Mouse (Mus musculus): Measurements from ENCODE around the gene Nt5c.
A peak's percentile ranks its signal among the peaks of the same experiment; 100 is the strongest.
"Not testable (repeated sequence)": the region's sequence is repeated elsewhere in the genome, so short reads cannot be mapped to it uniquely, and the experiment has no call there.

Nt5c gene

DNA sequence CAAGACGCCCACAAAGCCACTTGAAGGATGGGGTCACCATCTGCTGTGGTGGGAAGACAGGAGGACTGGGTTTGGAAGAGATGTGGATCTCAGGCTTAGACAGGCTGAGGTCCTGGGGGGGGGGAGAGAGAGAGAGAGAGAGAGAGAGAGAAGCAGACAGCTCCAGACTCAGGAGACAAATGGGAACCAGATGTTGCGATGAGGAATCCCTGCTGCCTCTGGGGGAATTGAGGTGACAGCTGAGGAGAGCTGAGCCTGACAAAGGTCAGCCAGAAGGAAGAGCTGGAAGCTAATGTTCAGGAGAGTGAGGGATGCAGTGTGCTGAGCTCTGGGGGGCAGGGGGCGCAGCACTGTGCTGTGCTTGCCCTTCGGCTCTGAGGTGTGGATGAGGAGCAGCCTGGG is 24.4 kb downstream of the Nt5c start:
- peak; percentile 85 for DNase-seq (ENCODE audit: low read depth, low spot score)

DNA sequence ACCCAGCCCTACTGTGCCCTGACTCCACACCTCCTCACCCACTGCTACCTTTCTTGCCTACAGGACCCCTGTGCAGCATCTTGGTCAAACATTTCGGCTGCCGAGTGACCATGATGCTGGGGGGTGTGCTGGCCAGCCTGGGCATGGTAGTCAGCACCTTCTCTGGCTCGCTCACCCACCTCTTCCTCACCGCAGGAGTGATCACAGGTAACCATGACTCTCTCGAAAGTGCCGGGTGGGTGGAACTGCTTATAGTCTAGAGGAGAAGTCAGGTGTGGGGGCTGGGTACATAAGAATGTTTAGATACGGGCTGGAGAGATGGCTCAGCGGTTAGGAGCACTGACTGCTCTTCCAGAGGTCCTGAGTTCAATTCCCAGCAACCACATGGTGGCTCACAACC is 26.8 kb downstream of the Nt5c start:
- no peak for DNase-seq (ENCODE audit: low read depth, low spot score)

DNA sequence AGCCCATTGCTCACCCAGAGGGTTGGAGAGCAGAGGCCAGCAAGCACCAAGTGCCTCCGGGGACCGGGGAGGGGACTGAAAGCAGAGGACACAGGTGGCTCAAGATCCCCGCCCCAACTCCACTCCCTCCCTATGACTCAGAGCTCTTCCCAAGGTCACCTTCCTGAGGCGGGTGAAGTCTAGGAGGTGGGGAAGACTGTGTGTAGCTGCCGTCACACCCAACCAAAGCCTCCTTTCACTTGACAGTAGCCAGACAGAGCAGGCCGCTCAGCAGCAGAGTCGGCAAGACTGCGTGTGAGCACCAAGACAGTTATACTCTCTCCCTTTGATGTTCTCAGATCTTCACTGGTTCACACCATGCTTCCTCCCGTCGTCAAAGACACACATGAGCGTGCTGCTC is 28.3 kb downstream of the Nt5c start:
- DNase-seq (ENCODE audit: low read depth, low spot score) = no peak

DNA sequence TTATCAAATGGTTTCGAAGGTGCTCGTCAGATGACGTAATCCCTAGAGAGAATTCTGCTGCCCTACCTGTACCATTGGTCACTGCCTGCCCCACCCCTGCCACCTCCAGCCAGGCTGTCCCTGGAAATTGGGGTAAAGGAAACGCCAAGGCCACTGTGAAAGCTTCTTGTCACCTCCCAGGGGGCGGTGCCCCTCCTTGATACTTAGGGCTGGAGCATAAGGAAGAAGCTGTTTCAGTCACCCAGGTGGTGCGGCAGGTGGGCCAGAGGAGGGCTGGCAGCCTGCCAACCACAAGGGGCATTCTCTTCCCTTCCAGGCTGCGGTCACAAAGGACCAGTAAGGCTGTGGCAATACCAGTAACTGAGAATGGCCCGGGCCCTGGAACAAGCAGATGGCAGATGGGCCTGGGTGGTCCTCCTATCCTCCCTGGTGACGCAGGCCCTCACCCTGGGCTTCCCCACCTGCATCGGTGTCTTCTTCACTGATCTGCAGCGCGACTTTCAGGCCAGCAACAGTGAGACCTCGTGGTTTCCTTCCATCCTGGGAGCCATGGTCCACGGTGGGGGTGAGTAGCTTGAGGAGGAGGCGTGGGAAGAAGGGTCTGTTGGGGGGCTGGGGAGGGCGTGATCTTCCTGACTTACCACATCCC is 29.3 kb downstream of the Nt5c start, which contains the start of gene Slc16a5:
Gene Slc16a5, plus strand, starts transcription at position 232 of the 649 bp plus-strand sequence.
- DNase-seq (ENCODE audit: low read depth, low spot score) = no peak

DNA sequence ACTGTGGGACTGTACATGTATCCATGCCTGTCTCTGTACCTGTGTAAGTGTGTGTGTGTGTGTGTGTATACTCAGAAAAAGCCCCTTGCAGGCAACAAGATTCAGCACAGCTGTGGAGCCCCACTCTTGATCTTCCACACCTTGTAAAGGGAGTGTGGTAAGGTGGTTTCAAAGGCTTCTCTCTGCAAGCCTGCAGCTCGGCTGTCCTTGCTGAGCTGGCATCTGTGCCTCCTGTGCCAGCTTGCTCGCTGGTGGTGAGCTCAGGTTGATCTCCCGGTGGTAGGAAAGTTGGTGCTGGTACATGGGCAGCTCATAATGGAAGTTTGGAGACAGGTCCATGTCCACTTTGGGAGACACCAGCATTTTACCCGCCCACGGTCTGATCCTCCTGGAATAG is 29.8 kb downstream of the Nt5c start:
- no peak for DNase-seq (ENCODE audit: low read depth, low spot score)

DNA sequence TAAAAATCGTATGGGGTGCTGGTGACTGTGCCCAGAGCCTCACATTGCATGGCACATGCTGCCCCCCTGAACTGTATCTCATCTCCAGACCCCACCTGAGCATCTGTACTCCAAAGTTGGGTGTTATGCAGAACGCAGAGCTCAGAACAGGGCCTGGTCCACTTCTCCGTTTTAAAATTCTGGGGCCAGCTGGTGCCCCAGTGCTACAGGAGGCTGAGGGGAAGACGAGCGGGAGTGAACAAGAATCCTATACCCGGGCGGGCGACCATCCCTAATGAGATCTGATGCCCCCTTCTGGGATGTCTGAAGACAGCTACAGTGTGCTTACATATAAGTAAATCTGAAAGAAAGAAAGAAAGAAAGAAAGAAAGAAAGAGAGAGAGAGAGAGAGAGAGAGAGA is 30.7 kb downstream of the Nt5c start:
- DNase-seq (ENCODE audit: low read depth, low spot score) = no peak

DNA sequence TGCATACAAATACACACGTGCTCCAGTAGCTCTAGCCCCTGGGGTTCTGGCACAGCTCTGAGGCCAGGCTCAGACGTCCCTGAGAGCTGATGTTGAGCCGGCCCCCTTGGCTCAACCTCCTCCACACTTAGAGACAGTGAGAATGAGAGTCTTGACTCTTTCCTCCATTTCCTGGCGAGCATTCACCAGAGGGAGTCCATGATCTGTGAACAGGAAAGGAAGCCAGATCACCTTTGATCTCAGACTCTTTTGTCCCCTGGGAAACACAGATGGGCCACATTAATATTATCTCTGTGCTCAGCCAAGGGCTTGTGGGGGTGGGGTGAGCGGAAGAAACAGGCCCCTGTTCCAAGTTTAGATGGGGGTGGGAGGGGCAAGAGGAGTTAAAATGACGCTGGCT is 34.3 kb downstream of the Nt5c start:
- DNase-seq (ENCODE audit: low read depth, low spot score) = no peak

DNA sequence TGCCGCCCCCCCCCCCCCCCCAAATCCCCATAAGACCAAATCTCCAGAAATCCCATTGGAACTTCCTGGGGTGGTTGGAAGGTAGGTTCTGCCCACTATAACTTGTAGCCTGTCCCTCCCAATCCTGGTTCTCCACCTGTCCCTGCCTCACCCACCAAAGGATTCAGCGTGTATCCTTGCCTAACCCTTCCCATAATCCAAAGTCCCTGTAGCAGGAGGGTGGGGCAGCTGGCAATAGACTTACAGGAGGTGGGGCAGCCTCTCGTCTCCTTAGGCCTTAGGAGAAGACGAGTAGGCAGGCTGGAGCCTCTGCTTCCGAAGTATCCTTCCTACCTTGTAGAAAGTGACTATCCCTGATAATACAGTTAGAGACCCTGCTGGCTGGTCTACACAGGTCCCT is 35.5 kb downstream of the Nt5c start:
- DNase-seq (ENCODE audit: low read depth, low spot score) = no peak

DNA sequence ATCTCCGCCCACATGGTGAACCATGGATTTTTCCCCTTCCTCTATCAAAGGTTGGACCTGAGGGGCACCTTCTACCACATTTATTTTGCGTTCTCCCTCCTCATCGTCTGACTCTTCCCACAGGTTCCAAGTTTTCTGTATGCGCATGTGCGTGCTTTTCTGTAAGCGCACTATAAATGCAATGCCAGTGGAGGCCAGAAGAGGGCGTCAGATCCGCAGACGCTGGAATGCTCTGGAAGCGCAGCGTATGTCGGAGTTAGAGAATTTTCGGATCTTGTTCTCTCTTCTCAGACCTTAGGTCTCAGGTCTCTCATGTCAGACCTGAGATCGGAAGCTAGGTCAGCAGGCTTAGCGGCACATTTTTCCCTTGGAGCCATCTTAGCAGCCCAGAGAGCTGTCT is 36.0 kb downstream of the Nt5c start:
- no peak for DNase-seq (ENCODE audit: low read depth, low spot score)

DNA sequence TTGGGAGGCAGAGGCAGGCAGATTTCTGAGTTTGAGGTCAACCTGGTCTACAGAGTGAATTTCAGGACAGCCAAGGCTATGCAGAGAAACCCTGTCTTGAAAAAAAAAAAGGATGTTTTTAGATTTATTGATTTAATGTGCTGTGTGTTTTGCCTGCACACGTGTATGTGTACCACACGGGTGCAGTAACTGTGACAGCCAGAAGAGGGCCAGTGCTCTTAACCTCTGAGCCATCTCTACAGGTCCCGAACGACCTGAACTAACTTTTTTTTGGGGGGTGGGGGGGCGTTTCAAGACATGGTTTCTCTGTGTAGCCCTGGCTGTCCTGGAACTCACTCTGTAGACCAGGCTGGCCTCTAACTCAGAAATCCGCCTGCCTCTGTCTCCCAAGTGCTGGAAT is 36.8 kb downstream of the Nt5c start:
- DNase-seq (ENCODE audit: low read depth, low spot score) = not testable (repeated sequence)

DNA sequence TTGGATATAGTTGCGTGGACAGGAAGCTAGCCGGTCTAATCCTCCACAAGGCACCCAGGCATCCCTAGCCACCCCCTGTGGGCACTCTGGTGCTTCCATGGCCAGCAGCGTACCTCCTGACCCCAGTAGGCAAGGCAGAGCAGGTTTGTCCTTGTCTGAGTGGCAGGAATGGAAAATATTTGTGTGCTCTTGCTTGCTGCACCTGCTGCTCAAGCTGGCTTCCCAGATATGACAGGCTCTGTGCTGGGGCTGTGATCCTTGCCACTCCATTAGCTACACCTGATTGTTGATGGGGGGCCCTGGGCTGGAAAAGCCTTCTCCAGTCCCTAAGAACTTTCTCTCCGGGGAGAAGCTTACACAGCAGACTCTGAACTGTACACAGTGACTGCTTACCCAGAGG is 38.4 kb downstream of the Nt5c start:
- DNase-seq (ENCODE audit: low read depth, low spot score) = no peak

DNA sequence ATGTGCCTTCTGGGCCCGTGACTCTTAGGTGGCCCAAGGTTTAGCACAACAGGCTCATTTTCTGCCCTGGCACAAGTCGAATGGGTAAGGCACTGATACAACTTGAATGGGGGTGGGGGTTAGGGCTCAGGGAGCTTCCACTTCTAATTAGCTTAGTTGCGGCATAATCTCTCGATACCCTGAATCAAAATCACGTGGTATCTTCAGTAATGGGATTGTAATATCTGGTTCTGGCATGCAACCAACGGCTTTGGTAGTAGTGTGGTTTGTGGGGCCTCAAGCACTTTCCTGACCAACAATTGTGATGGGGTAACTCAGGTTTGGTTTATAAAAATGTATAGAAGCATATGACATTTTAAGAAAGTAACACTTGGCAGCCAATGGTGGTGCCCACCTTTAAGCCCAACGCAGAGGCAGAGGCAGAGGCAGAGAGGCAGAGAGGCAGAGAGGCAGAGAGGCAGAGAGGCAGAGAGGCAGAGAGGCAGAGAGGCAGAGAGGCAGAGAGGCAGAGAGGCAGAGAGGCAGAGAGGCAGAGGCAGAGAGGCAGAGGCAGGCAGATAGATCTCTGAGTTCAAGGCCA is 39.3 kb downstream of the Nt5c start:
- DNase-seq (ENCODE audit: low read depth, low spot score) = no peak

DNA sequence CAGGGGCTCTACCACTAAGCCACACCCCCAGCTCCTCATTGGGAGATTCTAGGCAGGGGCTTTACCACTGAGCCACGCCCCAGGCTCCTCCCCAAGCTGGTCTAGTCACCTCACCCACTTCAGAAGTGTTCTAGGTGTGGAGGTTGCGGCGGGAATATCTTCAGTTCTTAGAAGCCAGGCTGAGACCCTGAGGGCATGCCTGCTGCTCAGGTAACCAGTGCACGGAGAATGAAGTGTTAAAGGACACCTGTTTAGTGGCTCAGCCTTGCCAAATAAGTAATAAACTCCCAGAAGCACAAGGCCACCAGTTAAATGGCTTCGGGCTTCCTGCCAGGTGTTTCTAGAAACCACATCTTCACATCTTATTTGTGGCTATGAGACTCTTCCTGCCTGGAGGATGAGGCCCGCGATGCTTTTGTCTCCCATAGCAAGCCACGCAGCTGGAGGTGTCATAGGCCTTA is 39.9 kb downstream of the Nt5c start:
- DNase-seq (ENCODE audit: low read depth, low spot score) = no peak

DNA sequence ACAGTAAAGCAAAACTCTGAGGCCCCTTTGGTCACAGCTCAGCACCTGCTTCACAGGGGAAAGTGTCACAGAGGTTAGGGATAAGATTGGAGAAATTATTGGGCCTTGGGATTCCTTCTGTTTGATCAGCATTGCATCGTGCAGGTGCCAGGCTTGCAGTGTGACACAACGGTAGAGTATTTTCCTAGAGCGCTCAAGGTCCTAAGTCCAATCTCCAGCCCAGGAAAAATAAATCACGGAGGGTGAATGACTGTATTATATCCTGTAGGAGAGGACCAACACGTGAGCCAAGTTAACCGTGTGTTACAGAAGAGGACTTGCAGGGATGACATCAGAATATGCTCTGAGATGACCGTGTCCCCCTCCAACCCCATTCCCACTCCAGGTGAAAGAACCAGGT is 41.5 kb downstream of the Nt5c start:
- DNase-seq (ENCODE audit: low read depth, low spot score) = no peak

DNA sequence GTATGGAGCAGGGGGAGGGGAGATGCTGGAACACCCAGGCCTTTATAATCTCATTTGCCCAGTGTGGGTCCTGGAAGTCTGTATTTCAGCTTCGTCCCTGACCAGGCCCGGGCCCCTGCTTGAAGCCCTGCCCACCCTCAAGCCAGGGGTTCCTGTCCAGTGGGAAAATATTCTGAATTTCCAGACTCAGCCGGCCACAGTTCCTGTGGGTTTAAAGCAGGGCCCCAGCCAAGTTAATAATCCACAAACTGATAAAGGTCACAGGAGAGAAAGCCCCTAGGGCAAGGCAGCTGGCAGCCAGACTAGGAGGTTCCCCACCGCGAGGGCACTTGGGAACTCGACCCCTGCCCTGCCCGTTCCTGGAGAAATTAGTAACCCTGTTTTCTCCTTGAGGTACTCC is 42.7 kb downstream of the Nt5c start:
- no peak for DNase-seq (ENCODE audit: low read depth, low spot score)

DNA sequence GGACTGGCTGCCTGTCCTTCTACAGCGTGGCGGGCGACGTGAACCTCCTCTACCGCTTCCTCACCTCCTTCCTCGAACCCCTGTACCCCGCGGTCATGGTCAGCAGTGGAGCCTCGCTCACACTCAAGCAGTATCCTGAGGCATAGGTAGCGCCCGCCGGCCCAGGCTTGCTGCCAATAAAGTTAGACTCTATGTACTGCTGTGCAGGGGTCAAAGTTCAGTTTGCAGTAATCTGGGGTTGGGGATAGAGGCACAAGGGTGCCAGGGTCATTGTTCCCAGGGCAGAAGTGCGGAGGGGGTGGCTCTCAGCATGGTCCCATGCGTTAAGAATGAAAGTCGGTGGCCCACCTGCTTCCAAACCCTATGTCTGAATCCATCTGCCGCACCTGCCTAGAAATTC is 43.6 kb downstream of the Nt5c start:
- no peak for DNase-seq (ENCODE audit: low read depth, low spot score)

DNA sequence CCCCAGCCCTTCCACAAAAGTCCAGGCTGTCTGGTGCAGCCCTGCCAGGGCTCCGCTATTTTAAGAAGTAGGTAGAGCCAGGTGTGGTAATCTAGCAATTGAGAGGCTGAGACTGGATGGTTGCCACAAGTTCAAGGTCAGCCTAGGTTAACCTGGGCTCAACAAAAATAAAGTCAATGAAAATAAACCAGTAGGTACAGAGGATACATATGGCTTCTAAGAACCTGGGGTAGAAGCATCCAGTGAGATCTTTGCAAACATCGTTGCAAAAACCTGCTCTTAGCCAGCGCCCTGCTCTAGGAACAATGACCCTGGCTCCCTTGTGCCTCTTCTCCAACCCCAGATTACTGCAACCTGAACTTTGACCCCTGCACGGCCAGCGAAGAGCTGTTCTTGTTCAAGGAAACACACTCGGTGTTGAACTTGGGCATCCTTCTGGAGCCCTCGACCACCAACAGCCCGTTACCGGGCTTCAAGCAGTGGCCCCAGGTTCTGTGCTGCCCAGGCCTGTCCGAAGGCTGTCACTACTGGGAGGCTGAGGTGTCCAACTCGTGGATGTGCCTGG is 44.3 kb downstream of the Nt5c start:
- no peak for DNase-seq (ENCODE audit: low read depth, low spot score)

DNA sequence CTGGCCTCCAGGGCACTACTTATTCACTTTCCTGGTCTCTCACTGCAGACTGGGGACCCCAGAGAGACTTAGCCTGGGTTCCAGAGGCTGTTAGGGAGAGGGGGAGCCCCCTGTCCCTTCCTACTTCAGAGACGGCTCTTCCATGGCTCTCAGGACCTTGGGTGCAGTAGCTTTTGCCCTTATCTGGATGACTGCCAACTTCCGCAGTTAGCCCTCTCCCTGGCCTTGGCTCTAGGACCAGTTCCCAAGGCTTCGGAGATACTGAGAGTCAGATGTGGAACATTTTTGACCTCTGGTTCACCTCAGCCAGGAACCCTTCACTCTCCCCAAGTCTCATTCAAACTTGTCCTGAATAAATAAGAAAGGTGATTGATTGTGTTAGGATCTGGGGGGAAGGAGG is 44.8 kb downstream of the Nt5c start:
- DNase-seq (ENCODE audit: low read depth, low spot score) = no peak

DNA sequence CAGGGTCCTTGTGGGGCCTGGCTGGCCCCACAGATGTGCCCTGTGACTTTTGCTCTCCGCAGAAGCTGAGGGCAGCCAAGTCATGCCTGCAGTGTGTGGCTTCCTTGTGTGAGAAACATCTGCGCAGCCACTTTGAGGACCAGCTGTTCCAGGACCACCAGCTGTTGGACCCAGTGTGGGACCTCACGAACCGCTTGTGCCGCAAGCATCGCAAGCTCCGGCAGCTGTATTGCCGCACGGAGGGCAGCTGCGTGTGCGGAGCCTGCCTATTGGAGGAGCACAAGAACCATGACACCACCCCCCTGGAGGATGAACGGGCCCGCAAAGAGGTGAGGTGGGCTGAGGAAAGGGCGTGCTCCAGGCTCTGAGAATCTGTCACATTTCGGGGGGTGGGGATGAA is 50.2 kb downstream of the Nt5c start:
- no peak for DNase-seq (ENCODE audit: low read depth, low spot score)

All from 3T3-L1 (cell line).